Mouse (Mus musculus): ENCODE measurements around the gene Rab11fip4.

DNA sequence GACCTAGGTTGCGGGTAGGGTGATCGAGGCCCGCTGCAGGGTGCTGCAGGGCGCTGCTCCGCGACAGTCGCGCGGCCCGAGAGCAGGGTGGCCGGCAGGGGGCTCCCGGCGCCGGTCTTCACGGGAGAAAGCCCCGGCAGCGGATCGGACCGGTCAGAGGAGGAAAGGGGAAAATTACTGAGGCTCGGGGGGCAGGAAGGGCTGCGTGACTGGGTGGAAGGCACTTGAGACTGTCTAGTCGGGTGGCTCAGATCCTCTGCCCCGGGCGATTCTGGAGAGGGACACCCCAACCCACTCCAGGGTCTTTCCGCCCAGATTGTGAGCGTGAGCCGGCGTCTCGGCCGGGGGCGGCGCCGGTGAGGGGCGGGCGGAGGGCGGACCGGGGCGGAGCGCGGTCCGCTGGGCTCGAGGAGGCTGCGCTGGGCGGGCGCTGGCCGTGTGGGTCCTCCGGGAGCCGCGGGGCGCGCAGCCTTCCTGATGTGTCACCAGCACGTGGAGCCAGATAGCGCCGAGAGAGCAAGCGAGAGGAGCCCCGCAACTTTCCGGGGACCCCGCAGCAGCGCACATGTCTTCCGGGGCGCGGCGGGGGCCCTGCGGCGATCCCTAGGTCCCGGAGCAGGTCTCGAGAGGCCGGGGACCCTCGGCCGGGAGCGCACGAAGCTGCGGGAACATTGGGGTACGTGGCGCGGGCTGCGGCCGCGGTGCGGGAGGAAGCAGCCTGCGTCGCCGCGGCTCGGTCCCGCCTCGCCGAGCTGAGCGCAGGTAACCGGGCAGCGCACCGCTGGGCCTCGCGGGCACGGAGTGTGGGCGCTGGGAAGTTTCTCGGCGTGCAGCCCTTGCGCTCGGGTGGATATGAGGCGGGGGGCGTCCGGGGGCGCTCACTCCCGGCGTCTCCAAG, 120.1 kb downstream of the Rab11fip4 start:
- TF ChIP-seq CTCF (IDR thresholded peaks at IDR 0.05; ENCODE audit: control insufficient read depth, insufficient read depth, insufficient read length) (peak; percentile 96), MYOD1 (IDR thresholded peaks at IDR 0.05; ENCODE audit: control insufficient read depth, insufficient read length, low read depth) (no peak), CEBPB (IDR thresholded peaks at IDR 0.05; ENCODE audit: low read depth) (no peak), MAX (IDR thresholded peaks at IDR 0.05) (peak; percentile 96)

Data from C2C12 (cell line).